Mouse (Mus musculus): ENCODE results near the gene Neil1.

- no peak for TF ChIP-seq POLR2A (IDR thresholded peaks at IDR 0.05; ENCODE audit: extremely low read depth, insufficient read depth, low read length)
- TF ChIP-seq CTCF (IDR thresholded peaks at IDR 0.05; ENCODE audit: low read depth, low read length), result no peak
Observed at GRCm38 (mm10) chr9:57137777-57138176, 10.3 kb downstream of the Neil1 start.

Measured in liver, adult 2 months (tissue).